Mouse (Mus musculus) spleen, postnatal 14 days (tissue): ENCODE measurements around the gene Tacr2.

Source experiments
- DNase-seq, 2 experiments: peaks; one replicate each; pipeline ENCODE4 v3.0.0; 2021 to 2022; ENCODE audit warnings: low spot score in 2 of 2

The Tacr2 gene

DNA sequence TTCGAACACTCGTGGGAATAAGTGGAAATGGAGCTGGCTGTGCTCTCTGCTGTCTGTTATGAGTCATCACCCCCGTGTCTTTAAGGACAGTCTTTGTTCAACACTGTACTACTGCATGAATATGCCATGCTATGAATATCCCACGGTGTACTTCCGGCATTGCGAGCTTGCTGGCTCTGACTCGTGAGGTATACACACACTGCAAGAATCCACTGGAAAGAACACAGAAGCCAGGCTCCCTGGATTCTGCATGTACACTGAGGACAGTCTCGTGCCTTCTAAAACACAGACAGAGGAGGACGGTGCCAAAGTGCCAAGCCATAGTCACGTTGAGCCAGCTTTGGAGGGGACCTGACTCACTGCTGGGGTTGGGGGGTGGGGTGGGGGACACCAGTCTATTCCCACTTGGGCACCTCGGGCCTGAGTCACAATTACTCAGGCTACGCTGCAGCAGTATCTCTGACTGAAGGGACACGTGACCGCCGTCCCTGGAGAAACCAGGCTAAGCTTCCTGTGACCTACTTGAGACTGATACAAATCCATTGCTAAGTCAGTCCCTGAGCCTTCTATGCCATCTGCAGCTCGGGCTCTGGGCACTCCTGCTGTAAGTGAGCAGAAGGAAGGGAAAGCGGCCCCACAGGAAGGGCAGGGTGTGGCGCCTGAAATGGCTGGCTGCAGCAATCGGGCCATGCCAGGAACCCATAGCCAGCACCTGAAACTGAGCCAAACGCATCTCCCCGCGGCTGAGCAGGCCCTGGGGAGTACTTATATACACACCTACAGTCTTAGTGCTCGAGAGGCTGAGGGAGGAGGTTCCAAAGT is 48.0 kb downstream of the Tacr2 start:
- no peak for DNase-seq

DNA sequence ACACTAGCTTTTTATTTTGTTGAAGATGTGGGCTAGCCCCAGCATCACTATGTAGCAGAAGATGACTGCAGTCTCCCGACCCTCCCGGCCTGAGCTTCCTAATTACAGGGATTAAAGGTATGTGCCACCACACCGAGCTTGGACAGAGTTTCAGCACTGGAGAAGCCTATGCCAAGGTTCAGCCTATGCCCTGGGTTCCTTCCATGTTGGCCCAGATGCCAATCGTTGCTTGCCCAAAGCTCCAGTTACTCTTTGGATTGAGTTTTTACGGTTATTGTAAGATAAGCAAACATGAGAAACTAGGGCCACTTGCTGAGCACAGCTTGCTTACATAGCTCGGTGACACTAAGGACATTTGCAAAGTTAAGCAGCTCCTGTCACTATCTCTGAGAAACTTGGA is 52.9 kb downstream of the Tacr2 start:
- DNase-seq: no peak

DNA sequence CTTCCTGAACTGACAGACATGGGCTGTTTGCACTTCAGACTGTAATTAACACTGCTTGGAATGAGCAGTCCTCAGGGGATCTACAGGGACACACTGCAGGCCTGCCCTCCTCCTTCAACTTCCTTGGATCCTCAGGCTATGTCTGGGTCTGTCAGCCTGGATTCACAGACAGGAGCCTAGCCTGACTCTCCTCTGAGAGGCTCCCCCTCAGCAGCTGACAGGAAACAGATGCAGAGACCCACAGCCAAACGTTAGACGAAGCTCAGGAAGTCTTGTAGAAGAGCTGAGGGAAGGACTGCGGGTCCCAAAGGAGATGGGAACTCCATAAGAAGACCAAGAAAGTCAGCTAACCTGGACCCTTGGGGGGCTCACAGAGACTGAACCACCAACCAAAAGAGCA is 54.2 kb downstream of the Tacr2 start:
- DNase-seq: no peak

DNA sequence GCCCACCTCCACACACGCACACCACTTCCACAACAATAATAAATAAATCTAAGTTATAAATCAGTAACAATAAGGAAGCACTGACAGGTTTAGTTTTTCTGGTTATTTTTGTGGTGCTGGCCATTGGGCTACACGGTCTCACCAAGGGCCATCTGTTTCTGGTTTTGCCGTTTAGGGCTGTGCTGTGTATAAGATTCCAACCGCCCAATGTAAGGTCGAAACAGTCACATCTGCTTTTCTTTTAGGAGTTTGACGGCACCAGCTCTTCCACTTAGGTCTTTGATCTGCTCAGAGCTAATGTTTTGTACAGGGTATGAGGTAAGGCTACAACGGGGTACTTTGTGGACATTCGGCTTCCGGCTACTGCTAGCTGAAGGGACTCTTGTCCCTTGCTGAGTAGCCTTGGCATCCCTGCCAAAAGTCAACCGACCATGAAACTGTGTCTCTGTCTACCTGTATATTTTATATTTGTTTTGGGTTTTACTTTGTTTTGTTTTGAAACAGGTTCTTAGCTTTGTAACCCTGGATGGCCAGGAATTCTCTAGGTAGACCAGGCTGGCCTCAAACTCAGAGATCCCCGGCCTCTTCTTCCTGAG is 56.8 kb downstream of the Tacr2 start:
- DNase-seq: no peak

DNA sequence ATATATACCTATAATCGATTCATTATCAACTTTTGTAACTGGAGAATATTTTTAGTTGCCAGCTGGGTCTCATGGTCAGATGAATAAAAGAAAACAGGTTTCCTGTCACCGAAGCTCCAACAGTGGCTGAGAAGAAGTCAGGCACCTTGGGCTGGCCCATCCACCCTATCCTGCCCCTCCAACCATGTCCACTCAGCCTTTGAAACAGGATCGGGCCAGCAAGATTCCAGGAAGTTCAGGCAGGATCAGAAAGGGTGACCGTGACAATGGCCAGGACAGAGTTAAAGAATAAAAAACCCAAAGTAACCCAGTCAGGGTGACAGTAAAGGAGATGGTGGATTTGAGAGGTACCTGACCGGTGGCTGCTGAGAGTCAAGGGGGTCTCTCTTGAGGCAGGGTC is 57.4 kb downstream of the Tacr2 start:
- no peak for DNase-seq

DNA sequence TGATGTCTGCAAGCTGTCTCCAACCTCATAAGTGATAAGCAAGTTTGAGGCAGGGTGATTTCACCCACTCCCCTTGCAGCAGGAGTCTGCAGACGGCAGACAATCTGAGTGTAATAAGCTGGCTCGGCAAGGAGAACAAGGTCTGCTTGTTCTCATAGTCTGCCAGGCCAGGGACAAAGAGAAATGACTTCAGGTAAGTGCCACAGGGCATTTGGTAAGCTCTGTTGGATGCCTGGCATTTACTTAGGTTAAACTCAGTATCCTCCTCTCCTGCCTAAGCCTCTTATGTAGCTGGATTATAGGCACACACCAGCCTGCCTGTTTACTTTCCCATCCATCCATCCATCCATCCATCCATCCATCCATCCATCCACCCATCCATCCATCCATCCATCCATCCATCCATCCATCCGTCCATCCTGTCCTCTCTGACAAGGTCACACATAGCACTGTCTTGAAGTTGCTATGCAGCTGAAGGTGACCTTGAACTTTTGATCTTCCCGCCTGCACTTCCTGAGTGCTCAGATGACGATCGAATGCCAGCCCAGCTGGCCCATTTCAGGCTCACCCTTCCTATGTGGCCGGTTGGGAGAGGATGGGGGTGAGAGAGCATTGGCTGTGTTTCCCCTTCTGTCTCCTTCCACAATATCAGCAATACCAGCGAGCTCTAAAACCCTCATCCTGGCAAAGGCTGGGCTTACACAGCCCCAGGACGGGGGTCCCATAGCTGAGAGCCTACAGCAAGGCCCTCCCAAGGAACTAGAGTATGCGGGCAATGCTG is 58.2 kb downstream of the Tacr2 start:
- DNase-seq: no peak

DNA sequence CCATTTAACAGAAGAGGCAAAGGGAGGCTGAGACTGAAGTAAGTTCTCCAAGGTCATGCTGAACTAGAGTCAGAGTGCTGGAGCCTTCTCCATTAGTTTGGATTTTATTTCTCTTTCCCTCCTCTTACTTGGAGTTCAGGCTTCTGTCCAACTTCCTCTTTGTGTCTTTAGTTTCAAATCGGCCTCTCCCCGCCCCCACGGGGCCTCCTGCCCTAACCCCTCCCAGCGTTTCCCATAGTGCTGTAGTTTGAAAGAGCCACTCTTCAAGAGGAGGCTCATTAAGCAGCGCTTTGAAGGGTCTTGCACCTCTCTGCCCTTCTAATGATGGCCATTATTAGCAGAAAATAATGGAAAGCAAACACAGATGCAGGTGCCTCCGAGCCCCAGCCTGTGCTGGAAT is 59.2 kb downstream of the Tacr2 start:
- no peak for DNase-seq

DNA sequence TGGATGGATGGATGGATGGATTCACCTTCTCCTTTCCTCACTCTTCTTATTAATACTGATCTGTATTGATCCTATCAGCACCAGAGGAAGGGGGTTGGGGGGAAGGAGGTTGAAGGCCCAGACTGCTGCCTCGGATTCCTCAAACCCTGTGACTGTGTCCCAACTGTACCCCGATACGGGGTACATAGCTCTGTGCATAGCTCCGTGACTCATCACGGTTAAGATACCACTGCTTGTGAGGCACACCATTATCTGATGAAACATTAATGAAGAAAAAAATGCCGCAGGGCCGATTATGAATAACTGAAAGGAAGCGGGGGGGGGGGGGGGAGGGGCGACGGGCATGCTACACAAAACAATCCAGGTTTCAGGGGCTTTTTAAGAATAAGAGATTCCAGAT is 60.9 kb downstream of the Tacr2 start:
- DNase-seq: no peak

DNA sequence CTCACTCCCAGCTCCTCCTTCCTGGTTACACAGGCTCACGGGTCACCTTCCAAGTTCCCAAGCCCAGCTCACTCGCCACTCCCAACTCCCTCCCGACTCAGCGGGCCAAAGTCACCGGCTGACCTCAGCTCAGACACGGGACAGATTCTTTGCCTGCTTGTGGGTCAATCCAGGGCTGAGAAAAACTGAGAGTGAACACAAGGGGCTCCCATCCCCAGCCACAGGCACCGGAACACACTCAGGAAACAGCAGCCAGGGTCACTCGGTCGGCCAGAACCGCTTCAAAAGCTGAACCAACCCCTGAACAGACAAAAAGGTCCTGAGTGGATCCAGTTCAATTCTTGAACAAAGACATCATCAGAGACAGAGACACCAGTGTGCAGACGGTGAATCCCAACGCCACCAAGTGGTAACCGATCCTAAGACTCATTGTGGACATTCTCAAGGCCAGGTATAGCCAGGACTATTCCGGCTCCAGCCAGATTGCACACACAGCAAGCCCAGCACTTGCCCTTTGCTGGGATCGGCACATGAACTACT is 61.7 kb downstream of the Tacr2 start:
- no peak for DNase-seq
